Mouse (Mus musculus) CD4-positive, CD25-positive, alpha-beta regulatory T cell, adult 9 weeks (primary cell): ENCODE results near the gene Klri1. TPM values are rescaled to one million over a fixed set of nuclear protein-coding genes. Genes with fewer than 3 reads are reported as not detected.

ENCODE experiments used
- polyA plus RNA-seq: library from polyadenylated mRNA; unstranded; fragments of 100-300 nt; shearing (Covaris generic); gene quantifications from one replicate; pipeline ENCODE4 v1.2.1, GENCODE M21; 2017

Gene Klri1
- not detected for polyA plus RNA-seq

GRCm38 (mm10) chr6:129717032-129717431 lies at the start of gene Klri1:
Klri1 (minus strand) TSS chr6:129717132.

GRCm38 (mm10) chr6:129740069-129740721 lies 23.3 kb upstream of the Klri1 start, which contains the start of gene Klri2:
Klri2 (minus strand) TSS chr6:129740484.

GRCm38 (mm10) chr6:129678873-129679272 lies 38.1 kb downstream of the Klri1 start, which contains the start of gene Klrc1:
Klrc1 (minus strand) TSS chr6:129678973.

GRCm38 (mm10) chr6:129660589-129660988 lies 56.3 kb downstream of the Klri1 start, which contains the start of gene Klrc2:
Klrc2 (minus strand) TSS chr6:129660689.

Other genes with a start within 250 kb of the Klri1 start
- 0.79 TPM for gene Olr1, start 210.0 kb downstream of the Klri1 start, polyA plus RNA-seq
- not detected for gene Tmem52b, start 204.6 kb downstream of the Klri1 start, polyA plus RNA-seq
- 21.1 TPM for gene Gabarapl1, start 184.0 kb downstream of the Klri1 start, polyA plus RNA-seq
- 0.43 TPM for gene Klre1, start 139.2 kb downstream of the Klri1 start, polyA plus RNA-seq
- 6.3 TPM for gene Klrd1, start 125.3 kb downstream of the Klri1 start, polyA plus RNA-seq
- gene Klrk1, start 93.3 kb downstream of the Klri1 start, polyA plus RNA-seq, result 2.4 TPM
- gene Klrc3, start 73.8 kb downstream of the Klri1 start, polyA plus RNA-seq, result not detected
- 0.42 TPM for gene Klrc2, start 56.4 kb downstream of the Klri1 start, polyA plus RNA-seq
- 1.7 TPM for gene Klrc1, start 38.2 kb downstream of the Klri1 start, polyA plus RNA-seq
- 0.07 TPM for gene Klri2, start 23.4 kb upstream of the Klri1 start, polyA plus RNA-seq
- gene Gm156, start 67.1 kb upstream of the Klri1 start, polyA plus RNA-seq, result not detected
- gene Gm17631, start 145.5 kb upstream of the Klri1 start, polyA plus RNA-seq, result not detected
- gene Klra17, start 159.5 kb upstream of the Klri1 start, polyA plus RNA-seq, result not detected
- not detected for gene Klra5, start 200.5 kb upstream of the Klri1 start, polyA plus RNA-seq